Mouse (Mus musculus): ENCODE results near the gene Cfap70.

The Cfap70 gene

GRCm38 (mm10) chr14:20451765-20452331 lies at the start of gene Cfap70:
Gene Cfap70, minus strand, starts transcription at chr14:20452226.
- no peak for DNase-seq (ENCODE audit: low read depth)

DNA sequence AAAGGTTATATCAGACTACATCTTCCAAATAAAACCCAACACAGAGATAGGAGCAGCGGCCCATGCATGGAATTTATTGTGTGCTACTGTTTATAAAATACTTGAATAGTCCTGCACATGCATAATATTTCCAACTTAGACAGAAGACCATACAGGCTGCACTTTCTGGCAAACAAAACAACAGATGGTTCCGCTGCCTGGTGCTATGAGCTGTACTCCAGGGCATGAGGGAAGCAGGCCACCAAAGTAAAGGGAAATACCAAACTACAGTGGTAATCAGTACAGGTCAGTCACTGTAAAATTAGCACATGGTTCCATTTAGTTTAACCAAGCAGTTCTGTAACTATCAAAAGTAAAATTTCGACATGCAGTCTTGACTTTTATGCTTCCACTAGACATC lies 48.0 kb upstream of the Cfap70 start:
- DNase-seq (ENCODE audit: low read depth): peak; percentile 13

DNA sequence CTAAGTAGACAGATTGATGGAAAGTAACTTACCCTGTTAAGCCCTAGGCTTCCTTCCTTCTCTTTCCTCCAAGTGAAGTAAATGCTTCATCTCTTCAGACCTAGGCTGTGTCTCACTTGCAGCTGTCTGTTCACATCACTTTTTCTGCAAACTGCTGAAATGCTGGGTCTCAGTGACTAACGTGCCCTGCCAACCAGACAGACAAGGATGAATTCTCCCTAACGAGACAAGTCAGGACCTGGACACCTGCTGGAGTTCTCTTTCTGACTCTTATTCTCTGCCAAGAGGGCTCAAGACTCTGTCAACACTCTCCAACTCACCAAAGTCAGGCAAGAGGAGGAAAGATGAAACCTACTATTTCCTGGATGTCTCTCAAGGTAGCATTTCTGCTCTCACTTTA lies 44.6 kb upstream of the Cfap70 start, which contains the start of gene Mss51:
Gene Mss51, minus strand, starts transcription at position 299 of the 400 bp plus-strand sequence.
- no peak for DNase-seq (ENCODE audit: low read depth)

GRCm38 (mm10) chr14:20486031-20486430 lies 34.0 kb upstream of the Cfap70 start:
- DNase-seq (ENCODE audit: low read depth): no peak

GRCm38 (mm10) chr14:20482051-20482751 lies 30.2 kb upstream of the Cfap70 start:
- DNase-seq (ENCODE audit: low read depth): no peak

GRCm38 (mm10) chr14:20481211-20481610 lies 29.2 kb upstream of the Cfap70 start:
- DNase-seq (ENCODE audit: low read depth): no peak

GRCm38 (mm10) chr14:20480195-20480579 lies 28.2 kb upstream of the Cfap70 start:
- DNase-seq (ENCODE audit: low read depth): no peak

DNA sequence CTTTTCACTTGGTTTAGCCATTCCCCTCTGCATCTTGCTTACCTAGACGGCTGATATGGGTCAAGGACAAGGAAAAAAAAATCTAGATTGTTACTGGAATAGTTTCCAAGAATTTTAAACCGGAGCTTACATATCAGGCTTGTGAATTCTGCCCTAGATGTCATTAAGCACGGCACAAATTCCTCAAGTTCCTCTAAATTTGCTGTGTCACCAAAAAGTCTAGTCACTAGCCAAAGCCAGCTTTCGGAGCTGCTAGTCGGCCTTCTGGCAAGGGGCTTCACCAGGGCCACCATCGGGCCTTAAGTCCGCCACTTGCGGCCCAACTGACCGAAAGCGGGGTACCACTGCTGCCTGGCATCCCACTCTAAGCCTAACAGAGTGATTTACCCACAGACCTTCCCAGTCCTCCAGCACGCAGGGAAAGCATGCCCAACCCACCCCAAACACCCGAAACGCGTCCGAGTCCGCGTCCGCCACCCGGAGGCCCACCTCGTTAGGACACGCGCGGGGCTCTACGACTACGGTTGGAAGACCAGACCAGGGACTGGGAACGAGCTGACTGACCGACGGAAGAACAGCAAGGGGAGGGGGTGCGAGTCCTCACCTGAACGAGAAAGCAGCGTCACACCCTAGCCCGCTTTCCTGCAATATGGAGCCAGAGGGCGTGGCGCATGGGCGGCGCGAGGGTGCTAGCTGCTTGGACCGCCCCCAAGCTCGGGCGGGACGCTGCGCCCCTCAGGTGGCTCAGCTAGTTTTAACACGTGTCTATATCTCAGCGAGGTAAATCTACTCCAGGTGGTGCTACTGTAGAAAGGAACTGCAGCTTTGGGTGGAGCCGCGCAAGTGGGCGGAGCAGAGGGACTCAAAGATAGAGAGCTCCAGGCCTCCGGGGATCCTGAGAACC lies 27.5 kb upstream of the Cfap70 start, which contains the start of gene Anxa7:
Gene Anxa7, minus strand, starts transcription at position 843 of the 904 bp plus-strand sequence.
- DNase-seq (ENCODE audit: low read depth): peak; percentile 73

DNA sequence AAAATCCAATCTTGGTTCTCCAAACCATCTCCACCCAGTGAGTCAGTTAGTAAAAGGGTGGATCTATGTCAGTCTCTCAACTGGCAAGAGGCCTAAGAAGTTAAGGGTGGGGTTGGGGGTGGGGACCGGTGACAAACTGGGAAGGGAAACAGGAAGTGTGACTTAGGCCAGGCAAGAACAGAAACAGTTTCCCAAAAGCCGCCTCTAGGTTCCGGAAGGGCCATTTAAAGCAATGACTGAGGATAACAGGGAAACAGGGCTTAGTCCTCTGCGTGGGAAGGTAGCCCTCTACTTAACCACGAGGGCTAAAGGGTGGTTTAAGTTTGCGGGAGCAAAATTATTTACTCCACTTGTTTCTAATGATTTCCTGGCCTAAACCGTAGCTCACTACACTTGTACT lies 26.8 kb upstream of the Cfap70 start:
- peak; percentile 72 for DNase-seq (ENCODE audit: low read depth)

DNA sequence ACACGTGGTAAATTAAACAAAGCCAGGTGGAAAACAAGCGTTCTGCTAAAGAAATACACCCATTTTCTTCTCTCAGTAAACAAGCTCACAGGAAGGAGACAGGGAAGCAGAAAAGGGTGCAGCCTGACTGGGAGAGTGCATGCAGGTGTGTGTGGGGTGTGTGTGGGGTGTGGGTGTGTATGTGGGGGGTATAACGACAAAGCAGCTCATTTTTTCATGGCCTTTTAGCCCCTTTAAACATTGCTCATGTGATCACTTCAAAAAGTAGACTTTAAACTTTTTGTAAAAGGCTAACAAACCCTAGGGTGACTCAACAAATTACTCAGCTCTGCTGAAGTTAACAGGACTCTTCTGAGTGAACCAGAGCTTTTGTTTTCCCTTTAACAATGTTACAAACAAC lies 26.4 kb upstream of the Cfap70 start:
- DNase-seq (ENCODE audit: low read depth): no peak

GRCm38 (mm10) chr14:20477261-20478025 lies 25.4 kb upstream of the Cfap70 start:
- DNase-seq (ENCODE audit: low read depth): peak; percentile 19

DNA sequence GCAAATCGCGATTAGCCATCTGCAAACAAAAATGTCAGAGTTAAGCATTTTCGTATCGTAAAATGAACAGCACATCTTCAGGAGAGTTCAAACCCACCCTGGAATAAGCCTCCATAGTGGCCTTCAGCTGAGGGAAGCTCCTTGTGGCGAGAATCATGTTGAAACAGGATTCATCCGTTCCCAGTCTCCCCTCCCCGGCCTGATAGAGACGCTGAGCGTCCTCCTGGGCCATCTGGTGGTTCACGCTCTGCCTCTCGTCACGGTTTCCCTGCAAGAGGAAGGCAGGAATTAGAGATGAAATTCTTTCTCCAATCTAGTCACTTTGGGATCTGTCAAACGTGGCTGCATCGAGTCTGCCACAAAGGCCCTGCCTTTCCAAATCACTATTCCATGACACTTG lies 8.2 kb upstream of the Cfap70 start:
- no peak for DNase-seq (ENCODE audit: low read depth)

GRCm38 (mm10) chr14:20458378-20458777 lies 6.4 kb upstream of the Cfap70 start:
- DNase-seq (ENCODE audit: low read depth): no peak

DNA sequence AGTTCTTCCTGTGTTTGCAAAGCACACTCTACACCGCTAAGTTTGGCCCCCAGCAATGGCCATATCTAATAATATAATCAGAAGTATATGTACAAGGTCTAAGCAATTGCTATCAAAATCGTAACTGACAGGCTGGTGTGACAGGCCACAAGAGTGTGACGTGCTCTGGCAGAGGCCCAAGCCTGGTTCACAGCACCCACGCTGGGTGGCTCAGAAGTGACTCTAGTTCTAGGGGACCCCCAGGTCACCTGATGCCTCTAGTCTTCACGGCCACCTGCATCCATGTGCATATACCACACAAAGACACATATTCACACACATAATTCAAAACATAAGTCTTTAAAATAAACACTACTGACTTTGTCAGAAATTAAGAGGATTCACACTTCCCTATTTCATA lies 903 bp upstream of the Cfap70 start:
- no peak for DNase-seq (ENCODE audit: low read depth)

DNA sequence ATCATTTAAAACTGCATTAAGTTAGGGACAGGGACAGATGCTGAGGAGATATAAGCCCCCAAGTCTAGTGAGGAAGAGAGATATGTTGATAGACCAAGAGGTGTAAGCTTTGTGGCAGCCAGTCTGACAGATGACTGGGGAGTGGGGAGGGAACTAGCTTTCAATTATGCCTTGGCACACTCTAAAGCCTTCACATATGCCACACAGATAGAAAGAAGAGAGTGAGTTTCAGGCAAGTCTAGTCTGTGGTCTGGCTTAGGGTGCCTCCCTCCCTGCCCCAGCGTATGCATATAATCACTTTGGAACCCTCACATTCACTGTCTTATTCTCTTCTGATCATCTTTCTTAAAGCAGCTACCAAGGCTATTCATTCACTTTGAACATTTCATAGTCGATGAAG lies 724 bp downstream of the Cfap70 start:
- no peak for DNase-seq (ENCODE audit: low read depth)

DNA sequence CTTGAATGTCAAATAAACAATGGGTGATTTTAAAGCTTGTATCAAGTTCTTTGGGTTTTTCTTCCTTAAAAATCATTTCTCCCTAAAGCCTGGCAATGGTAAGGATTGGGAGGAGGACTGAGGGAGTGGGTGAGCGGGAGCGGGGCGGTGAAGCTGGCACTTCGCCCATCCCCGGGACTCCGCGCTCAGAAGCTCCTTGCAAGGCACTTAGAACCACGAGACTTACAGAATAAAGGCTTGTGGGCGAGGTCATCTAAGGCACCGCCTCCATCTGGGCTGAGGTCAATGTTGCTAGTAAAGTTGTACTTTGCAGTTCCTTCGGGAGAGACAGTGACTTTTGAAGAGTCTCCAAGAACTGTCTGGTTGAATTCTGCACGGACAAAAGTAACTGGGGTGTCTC lies 4.8 kb downstream of the Cfap70 start:
- no peak for DNase-seq (ENCODE audit: low read depth)

DNA sequence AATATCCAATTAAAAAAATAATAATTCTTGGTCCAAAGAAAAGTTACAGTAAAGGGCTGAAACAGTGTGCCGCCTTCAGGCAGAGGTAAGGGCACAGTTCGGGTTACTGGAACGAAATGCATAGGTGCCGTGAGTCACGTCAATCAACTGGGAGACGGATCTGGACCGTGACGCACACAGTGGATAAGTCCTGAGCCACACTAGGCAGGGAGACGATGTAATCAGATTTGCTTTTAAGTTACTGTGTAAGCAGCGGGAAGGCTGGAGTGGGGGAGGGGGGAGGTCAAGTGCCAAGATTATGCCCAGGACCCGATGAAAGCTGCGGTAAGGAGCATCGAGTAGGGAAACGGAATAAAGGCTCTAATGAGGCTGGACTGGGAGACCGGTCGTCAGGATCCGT lies 9.8 kb downstream of the Cfap70 start:
- DNase-seq (ENCODE audit: low read depth): no peak

GRCm38 (mm10) chr14:20436976-20437375 lies 15.1 kb downstream of the Cfap70 start:
- no peak for DNase-seq (ENCODE audit: low read depth)

DNA sequence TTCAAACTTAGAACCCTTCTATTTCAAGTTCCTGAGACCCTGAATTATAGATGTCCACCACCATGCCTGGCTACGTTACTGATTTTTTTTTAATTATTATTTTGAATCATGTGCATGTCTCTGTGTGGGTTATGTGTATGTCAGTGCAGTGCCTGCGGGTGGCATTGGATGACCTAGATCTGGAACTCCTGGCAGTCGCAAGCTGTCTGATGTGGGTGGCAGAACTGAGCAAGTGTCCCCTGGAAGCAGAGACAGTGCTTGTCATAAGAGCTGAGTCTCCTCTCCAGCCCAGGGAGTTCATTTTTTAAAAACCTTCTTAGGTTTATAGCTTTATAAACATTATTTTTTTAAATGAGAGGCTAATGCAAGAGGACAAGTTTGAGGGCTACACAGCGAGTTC lies 19.6 kb downstream of the Cfap70 start:
- no peak for DNase-seq (ENCODE audit: low read depth)

DNA sequence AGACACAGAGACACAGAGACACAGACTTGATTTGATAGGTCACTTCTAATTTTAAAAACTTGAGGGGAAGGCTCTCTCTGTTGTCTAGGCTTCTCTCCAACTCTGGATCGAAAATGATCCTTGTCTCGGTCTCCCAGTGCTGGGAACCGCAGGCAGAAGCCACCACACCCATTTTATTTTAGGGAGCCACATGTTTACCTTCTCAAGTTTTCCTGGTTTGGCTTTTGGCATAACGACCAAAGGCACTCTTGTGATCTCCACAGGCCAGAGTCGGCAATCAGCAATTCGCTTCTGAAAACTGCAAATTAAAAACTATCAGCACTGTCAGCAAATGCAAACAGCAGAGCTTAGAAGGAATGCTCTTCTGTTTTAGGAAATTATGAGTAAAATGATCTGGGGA lies 20.3 kb downstream of the Cfap70 start:
- DNase-seq (ENCODE audit: low read depth): no peak

DNA sequence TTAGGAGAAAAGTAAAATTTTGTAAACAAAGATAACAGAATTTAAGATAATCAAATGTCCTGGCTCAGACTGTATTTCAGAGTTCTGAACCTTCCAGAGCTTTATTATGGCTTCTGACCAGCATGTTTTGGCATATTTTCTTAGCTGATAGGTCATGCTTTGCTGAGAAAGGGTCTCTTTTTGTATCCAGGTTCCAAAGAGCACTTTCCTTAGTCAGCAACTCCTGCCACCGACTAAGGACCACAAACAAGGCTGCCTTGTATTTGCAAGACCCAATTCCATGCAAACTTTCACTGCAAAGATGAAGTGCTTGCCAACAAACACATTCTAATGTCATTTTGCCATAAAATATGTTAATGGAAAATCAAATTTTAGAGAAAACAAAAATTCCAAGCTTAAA lies 22.2 kb downstream of the Cfap70 start:
- DNase-seq (ENCODE audit: low read depth): peak; percentile 6

DNA sequence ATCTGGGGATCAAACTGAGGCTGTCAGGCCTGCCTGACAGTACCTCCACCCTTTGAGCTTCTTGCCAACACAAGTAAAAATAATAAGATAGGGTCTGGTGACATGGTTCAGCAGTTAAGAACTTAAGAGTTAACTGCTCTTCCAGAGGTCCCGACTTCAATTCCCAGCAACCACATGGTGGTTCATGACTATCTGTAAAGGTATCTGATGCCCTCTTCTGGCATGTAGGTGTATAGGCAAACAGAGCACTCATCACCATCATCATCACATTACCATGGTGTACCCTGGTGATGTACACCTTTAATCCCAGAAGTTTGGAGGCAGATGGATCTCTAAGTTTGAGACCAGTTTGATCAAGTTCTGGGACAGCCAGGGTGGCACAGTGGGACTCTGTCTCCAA lies 23.4 kb downstream of the Cfap70 start:
- no peak for DNase-seq (ENCODE audit: low read depth)

Data from NIH3T3 (cell line).